In genomic region chr3:95861216-95861615, GRCm38 (mm10) we compare ENCODE assay signal across 11 mouse cellular contexts. TPM values are rescaled to one million over a fixed set of nuclear protein-coding genes. Genes with fewer than 3 reads are reported as not detected.
DNase-seq lines count a peak whose midpoint lies in the region; ATAC-seq and TF ChIP-seq lines count a peak whose summit lies in the region.
"Had no signal": no experiment of that assay in that cellular context is flagged by ENCODE, and none has a peak within 500 bp of the region (broad histone marks: within the 10 kb centered on the region; RNA-seq: fewer than 3 reads in every experiment).

No protein-coding gene starts in this region.

- ATAC-seq in lung, embryonic 14.5 days (ENCODE audit: insufficient read depth): no peak

- no peaks in the 10 kb centered on the region for H3K27me3 ChIP-seq in lung, embryonic 14.5 days (ENCODE audit: insufficient read depth, low read length)
- H3K27me3 ChIP-seq: embryonic facial prominence, embryonic 13.5 days; liver, embryonic 15.5 days had no signal

- no peak overlapping the region for H3K4me3 ChIP-seq in lung, embryonic 14.5 days (ENCODE audit: low read depth, low read length)
- H3K4me3 ChIP-seq in bone marrow, adult 2 months (replicated peaks; ENCODE audit: control insufficient read depth, low read depth, low read length): no peak overlapping the region
- H3K4me3 ChIP-seq: embryonic facial prominence, embryonic 13.5 days; liver, embryonic 15.5 days had no signal

- peak; percentile 52 for TF ChIP-seq CTCF in lung, embryonic 14.5 days (IDR thresholded peaks at IDR 0.05; ENCODE audit: low read depth)
- peak; percentile 56 for TF ChIP-seq CTCF in bone marrow, adult 2 months (IDR thresholded peaks at IDR 0.05; ENCODE audit: control insufficient read depth, insufficient read depth, low read length)

- no peak overlapping the region for H3K27ac ChIP-seq in lung, embryonic 14.5 days (ENCODE audit: low read depth)
- H3K27ac ChIP-seq in bone marrow, adult 2 months (ENCODE audit: control insufficient read depth, insufficient read depth, low read depth, low read length, poor library complexity): no peak overlapping the region
- H3K27ac ChIP-seq: embryonic facial prominence, embryonic 13.5 days; hindbrain, embryonic 14.5 days; liver, embryonic 15.5 days had no signal

- DNase-seq in embryo, embryonic 10.5 days (ENCODE audit: low spot score): peak; percentile 8
- no peak for DNase-seq in embryo, embryonic 9.5 days (ENCODE audit: extremely low spot score)
- DNase-seq in lung, embryonic 14.5 days: peak; percentile 48
- DNase-seq in lung, postnatal 25 days (ENCODE audit: low spot score): no peak
- DNase-seq in thymus, postnatal 0 days (ENCODE audit: low spot score): peak; percentile 32
- DNase-seq in right cerebral cortex, adult 18-20 months: no peak
- DNase-seq in c-Kit-positive CD71-positive TER-119-positive erythroid progenitor cells, embryonic 14.5 days (ENCODE audit: low spot score): no peak

- H3K9ac ChIP-seq in lung, embryonic 14.5 days: no peak overlapping the region
- H3K9ac ChIP-seq: embryonic facial prominence, embryonic 13.5 days; hindbrain, embryonic 14.5 days; liver, embryonic 15.5 days had no signal

- WGBS in lung, embryonic 14.5 days: 76% methylated on average over 10 of the region's 10 CpGs
- 60% methylated on average over 10 of the region's 10 CpGs for WGBS in bone marrow, adult 2 months

- no peak overlapping the region for H3K4me2 ChIP-seq in lung, embryonic 14.5 days
- H3K4me2 ChIP-seq: embryonic facial prominence, embryonic 13.5 days; hindbrain, embryonic 14.5 days; liver, embryonic 15.5 days had no signal

- peaks cover 32% of the 10 kb centered on the region; the same call in 1 of the 2 replicates for H3K36me3 ChIP-seq in lung, embryonic 14.5 days (ENCODE audit: insufficient read depth)

- no peaks in the 10 kb centered on the region for H3K4me1 ChIP-seq in lung, embryonic 14.5 days (ENCODE audit: insufficient read depth)
- H3K4me1 ChIP-seq in bone marrow, adult 2 months (ENCODE audit: control insufficient read depth, insufficient read depth, low read length): no peaks in the 10 kb centered on the region
- H3K4me1 ChIP-seq: embryonic facial prominence, embryonic 13.5 days had no signal

- no peaks in the 10 kb centered on the region for H3K9me3 ChIP-seq in lung, embryonic 14.5 days (ENCODE audit: low read depth, low read length)
- H3K9me3 ChIP-seq: embryonic facial prominence, embryonic 13.5 days; liver, embryonic 15.5 days had no signal

- TF ChIP-seq POLR2A in bone marrow, adult 2 months (IDR thresholded peaks at IDR 0.05; ENCODE audit: borderline replicate concordance, control insufficient read depth, low read depth, low read length): no peak

RNA-seq across cellular contexts. Expression of gene Prpf3, which starts 5.5 kb away (rescaled TPM):
- 53.7 and 63.7 TPM in 2 replicates for polyA plus RNA-seq in lung, embryonic 14.5 days (2014; fragmentation: Nextera tagmentation; extraction: Ambion mirVana)
- 49.5 and 55.4 TPM in 2 replicates for polyA plus RNA-seq in bone marrow, adult 2 months (2011; ENCODE audit: insufficient read depth, insufficient read length, low replicate concordance, missing spikeins)
- 46.9 and 49.3 TPM in 2 replicates for polyA plus RNA-seq in thymus, postnatal 0 days (2015; fragmentation: Nextera tagmentation; extraction: Ambion mirVana)

RNA-seq across cellular contexts. Expression of gene Mrps21, which starts 10.1 kb away (rescaled TPM):
- 312 and 328 TPM in 2 replicates for polyA plus RNA-seq in lung, embryonic 14.5 days (2014; fragmentation: Nextera tagmentation; extraction: Ambion mirVana)
- 80.5 and 81.0 TPM in 2 replicates for polyA plus RNA-seq in bone marrow, adult 2 months (2011; ENCODE audit: insufficient read depth, insufficient read length, low replicate concordance, missing spikeins)
- polyA plus RNA-seq in thymus, postnatal 0 days (2015; fragmentation: Nextera tagmentation; extraction: Ambion mirVana): 372 and 418 TPM in 2 replicates

RNA-seq across cellular contexts. Expression of gene Ciart, which starts 20.8 kb away (rescaled TPM):
- 5.3 and 6.4 TPM in 2 replicates for polyA plus RNA-seq in lung, embryonic 14.5 days (2014; fragmentation: Nextera tagmentation; extraction: Ambion mirVana)
- 2.5 and 8.7 TPM in 2 replicates for polyA plus RNA-seq in bone marrow, adult 2 months (2011; ENCODE audit: insufficient read depth, insufficient read length, low replicate concordance, missing spikeins)
- polyA plus RNA-seq in thymus, postnatal 0 days (2015; fragmentation: Nextera tagmentation; extraction: Ambion mirVana): 2.7 and 3.2 TPM in 2 replicates

RNA-seq across cellular contexts. Expression of gene BC028528, which starts 30.6 kb away (rescaled TPM):
- polyA plus RNA-seq in lung, embryonic 14.5 days (2014; fragmentation: Nextera tagmentation; extraction: Ambion mirVana): 51.4 and 55.4 TPM in 2 replicates
- 4.6 and 18.9 TPM in 2 replicates for polyA plus RNA-seq in bone marrow, adult 2 months (2011; ENCODE audit: insufficient read depth, insufficient read length, low replicate concordance, missing spikeins)
- 15.9 and 17.7 TPM in 2 replicates for polyA plus RNA-seq in thymus, postnatal 0 days (2015; fragmentation: Nextera tagmentation; extraction: Ambion mirVana)

RNA-seq across cellular contexts. Expression of gene Aph1a, which starts 32.6 kb away (rescaled TPM):
- polyA plus RNA-seq in lung, embryonic 14.5 days (2014; fragmentation: Nextera tagmentation; extraction: Ambion mirVana): 44.5 and 47.9 TPM in 2 replicates
- 20.4 and 38.4 TPM in 2 replicates for polyA plus RNA-seq in bone marrow, adult 2 months (2011; ENCODE audit: insufficient read depth, insufficient read length, low replicate concordance, missing spikeins)
- 27.8 and 32.4 TPM in 2 replicates for polyA plus RNA-seq in thymus, postnatal 0 days (2015; fragmentation: Nextera tagmentation; extraction: Ambion mirVana)

Comparison
In these comparisons a context has a peak if more than half of its experiments do, and no peak if none do; other contexts are left out.
1. DNase-seq: peak in embryo, embryonic 10.5 days (single experiment), lung, embryonic 14.5 days (single experiment) and thymus, postnatal 0 days (single experiment); none in embryo, embryonic 9.5 days (single experiment), lung, postnatal 25 days (single experiment), right cerebral cortex, adult 18-20 months (single experiment) and c-Kit-positive CD71-positive TER-119-positive erythroid progenitor cells, embryonic 14.5 days (single experiment).